Mouse (Mus musculus): ENCODE results near the gene Slc7a14.
"Not testable (repeated sequence)": the region's sequence is repeated elsewhere in the genome, so short reads cannot be mapped to it uniquely, and the experiment has no call there.

Gene Slc7a14

DNA sequence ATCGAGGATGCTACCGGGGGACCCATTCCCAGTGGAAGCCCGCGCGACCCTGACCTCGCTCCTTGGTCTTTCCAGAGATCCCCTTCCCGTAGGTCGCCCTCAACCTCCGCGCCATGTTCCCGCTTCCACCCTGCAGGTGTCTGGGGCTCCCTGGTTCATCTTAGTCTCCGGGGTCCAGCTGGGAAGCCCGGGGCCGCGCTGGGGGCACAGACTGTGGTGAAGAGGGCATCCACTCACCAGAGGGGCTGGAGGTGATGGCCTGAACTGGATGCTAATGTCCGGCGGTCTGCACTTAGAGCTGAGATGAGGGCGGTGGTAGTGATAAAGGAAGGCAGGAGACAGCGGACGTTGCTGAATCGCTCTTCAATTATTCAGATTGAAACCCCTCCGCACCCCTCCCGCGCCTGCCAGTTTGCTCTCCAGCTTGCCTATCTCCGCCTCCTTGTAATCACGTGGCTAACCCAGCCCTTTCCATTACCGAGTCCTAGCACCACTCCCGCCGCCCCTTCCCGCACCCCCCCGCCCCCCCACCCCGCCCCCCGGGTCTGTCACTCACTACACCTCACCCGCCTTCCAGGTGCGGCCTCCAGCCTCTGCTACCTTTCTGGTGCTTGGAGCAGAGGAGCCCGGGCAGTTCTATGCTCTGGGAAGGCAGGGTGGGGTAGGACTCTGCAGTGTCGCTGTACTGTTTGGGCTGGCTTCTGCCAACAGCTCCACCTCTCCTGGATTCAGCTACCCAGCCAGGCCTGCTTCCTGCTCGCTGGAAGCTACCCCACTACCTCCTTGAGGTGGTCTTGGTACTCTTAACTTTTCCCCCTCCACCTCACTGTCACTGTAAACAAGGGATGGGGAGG, at the start of gene Slc7a14:
Slc7a14 (minus strand) TSS at position 445 of the 854 bp plus-strand sequence.
- DNase-seq (ENCODE audit: low spot score), result no peak

GRCm38 (mm10) chr3:31346540-31346939, 36.4 kb upstream of the Slc7a14 start:
- DNase-seq (ENCODE audit: low spot score), result no peak

DNA sequence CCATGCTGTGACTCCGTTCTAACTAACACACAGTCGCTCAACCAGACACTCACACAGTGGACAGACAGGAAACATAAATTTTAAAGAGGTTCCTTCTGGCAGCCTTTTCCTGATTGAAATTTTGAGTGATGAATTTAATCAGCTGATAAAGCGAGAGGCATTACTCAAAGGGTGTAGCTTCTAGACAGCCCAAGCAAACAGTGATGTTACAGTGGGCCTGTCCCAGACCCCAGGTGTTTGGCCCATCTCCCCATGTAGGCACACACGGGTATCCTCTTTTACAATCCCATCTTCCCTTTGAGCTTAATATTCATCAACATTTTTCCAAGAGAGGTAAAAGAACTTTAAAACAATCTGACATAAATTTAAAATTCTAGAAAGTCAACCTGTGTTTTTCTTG, 35.6 kb upstream of the Slc7a14 start:
- no peak for DNase-seq (ENCODE audit: low spot score)

GRCm38 (mm10) chr3:31339236-31339635, 29.1 kb upstream of the Slc7a14 start:
- no peak for DNase-seq (ENCODE audit: low spot score)

GRCm38 (mm10) chr3:31328237-31328836, 18.2 kb upstream of the Slc7a14 start:
- no peak for DNase-seq (ENCODE audit: low spot score)

GRCm38 (mm10) chr3:31327791-31328190, 17.6 kb upstream of the Slc7a14 start:
- no peak for DNase-seq (ENCODE audit: low spot score)

- no peak for DNase-seq (ENCODE audit: low spot score)
These were observed 14.1 kb upstream of the Slc7a14 start for GRCm38 (mm10) chr3:31324231-31324654.

- DNase-seq (ENCODE audit: low spot score), result no peak
These were observed 726 bp downstream of the Slc7a14 start for GRCm38 (mm10) chr3:31309371-31309933.

GRCm38 (mm10) chr3:31308906-31309305, 1.3 kb downstream of the Slc7a14 start:
- peak; percentile 50 for DNase-seq (ENCODE audit: low spot score)

GRCm38 (mm10) chr3:31307936-31308335, 2.2 kb downstream of the Slc7a14 start:
- no peak for DNase-seq (ENCODE audit: low spot score)

DNA sequence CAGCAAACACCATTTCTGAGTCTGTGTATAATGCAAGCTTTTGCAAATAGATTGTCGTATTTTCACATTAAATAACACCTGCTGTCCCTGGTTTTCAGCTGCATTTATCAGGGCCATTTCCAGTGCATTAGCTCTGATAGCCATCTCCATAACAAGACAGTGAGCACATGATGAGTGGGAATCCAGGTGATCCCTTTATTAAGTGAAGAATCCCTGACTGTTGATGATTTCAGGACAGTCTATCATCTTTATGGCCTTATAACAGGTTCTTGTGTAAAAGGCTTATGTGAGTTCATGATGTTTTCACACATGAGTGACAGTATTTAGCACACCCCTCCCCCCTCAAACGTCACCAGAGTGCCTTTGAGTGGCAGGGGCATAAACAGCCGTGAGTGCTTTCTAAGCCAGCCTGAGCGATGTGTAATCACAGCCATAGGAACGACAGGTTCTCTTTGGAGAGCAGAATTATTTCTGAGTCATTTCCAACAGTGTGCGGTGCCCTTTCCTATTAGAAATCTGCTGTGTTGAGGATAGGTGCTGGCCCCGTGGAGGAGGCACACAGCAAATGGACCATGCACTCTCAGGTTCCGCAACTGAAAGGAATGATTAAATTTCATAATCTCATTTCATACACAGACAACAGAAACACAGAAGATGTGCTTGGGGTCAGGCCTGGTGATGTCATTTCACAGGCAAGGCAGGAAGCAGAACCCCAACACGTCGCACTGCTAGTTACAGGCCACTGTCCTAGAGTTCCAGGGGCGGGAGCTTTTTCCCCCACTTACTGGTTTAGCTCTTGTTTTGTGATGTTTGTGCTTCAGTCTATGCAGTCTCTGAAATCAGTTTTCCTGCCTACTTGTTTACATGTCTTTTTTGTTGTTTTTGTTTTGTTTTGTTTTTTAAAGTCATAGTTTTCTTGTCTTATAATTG, 18.2 kb downstream of the Slc7a14 start:
- DNase-seq (ENCODE audit: low spot score), result no peak

DNA sequence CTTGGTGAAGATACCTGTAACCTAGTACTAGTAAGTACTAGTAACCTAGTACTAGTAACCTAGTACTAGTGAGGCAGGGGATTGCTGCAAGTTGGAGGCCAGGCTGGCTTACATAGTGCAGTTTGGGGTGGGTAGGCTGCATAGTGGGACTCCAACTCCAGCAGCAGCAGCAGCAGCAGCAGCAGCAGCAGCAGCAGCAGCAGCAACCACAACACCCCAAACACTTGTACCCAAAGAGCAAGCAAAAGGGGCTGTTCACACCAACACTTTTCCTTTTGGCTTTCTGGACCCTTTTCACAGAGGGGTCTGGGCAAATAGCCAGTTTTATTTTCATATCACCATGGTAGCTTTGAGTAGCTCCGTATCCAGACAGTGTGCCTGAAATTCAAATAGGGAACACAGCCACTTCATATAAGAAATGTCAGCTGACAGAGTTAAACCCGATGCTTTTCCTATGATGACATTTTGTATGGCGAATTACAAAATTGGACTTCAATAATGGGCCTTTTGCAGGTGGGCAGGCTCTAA, 22.7 kb downstream of the Slc7a14 start:
- DNase-seq (ENCODE audit: low spot score), result no peak

DNA sequence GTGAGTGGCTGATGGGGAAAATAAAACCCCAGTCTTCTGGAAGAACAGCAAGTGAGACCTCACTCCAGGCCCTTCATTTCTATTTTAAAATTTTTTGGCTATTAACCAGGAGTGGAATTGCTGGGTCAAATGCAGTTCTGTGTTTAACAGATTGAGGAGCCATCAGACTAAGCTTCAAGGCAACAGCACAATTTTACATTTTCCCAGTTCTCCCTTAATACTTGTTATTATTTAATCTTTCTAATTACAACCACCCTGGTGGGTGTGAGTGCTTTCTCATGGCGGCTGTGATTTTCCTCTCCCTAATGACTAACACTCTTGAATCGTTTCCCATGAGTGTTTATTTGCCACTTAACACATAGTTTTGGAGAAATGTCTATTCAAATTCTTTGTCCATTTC, 29.1 kb downstream of the Slc7a14 start:
- no peak for DNase-seq (ENCODE audit: low spot score)

DNA sequence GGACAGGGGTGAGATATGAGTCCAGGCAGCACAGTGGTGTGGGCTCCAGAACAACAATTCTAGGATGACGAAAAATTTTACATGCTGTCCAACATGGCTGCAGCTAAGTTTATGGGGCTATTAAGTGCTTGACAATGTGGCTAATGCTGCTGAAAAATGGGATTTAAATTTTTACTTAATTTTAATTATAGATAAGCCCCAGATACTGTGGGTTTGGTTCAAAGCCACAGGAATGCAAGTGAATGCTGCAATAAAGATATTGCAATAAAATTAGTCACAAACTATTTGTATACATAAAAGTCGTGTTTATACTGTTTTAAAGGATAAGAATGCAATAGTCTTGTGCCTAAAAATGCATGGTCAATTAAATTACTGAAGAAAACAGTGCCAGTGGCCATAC, 35.3 kb downstream of the Slc7a14 start:
- no peak for DNase-seq (ENCODE audit: low spot score)

GRCm38 (mm10) chr3:31273247-31273646, 36.9 kb downstream of the Slc7a14 start:
- not testable (repeated sequence) for DNase-seq (ENCODE audit: low spot score)

DNA sequence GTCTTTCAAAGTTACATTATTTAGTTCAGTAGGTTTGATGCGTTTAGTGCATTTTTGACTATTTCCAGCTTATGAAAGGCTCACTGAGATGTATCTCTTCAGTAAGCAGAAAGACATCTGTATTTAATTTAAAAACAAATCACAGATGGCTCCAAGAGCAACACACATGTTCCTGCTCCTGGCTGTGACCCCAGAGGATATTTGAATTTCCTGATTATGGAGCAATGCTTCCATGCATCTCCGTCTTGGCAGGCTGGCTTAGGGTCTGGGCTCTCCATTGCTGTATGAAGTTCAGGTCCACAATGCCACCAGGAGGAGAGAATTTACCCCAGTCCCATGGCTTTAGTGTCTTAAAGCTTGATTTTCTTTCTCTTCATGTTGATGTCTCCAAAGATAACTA, 37.5 kb downstream of the Slc7a14 start:
- DNase-seq (ENCODE audit: low spot score), result no peak

GRCm38 (mm10) chr3:31269551-31270317, 40.4 kb downstream of the Slc7a14 start:
- no peak for DNase-seq (ENCODE audit: low spot score)

GRCm38 (mm10) chr3:31267921-31268320, 42.3 kb downstream of the Slc7a14 start:
- DNase-seq (ENCODE audit: low spot score), result no peak

- no peak for DNase-seq (ENCODE audit: low spot score)
These were observed 43.2 kb downstream of the Slc7a14 start for GRCm38 (mm10) chr3:31266941-31267340.

DNA sequence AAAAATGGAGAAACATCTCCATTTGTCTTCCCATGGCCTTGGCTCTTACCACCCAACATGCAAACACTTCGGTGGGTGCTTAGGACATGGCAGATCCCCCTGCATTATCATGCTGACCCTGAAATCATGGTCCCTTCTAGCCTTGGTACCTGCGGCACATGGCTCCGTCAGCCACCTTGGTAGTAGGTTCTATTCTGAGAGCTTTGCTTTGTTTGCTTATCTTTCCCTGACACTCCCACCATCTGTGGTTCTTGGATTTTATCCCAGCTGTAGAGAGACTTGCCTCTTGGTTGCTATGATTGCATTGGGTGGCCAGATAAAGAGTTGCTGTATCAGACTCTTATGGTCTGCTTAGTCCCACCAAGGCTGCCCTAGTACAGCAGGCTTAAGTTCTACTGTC, 46.6 kb downstream of the Slc7a14 start:
- DNase-seq (ENCODE audit: low spot score), result no peak

DNA sequence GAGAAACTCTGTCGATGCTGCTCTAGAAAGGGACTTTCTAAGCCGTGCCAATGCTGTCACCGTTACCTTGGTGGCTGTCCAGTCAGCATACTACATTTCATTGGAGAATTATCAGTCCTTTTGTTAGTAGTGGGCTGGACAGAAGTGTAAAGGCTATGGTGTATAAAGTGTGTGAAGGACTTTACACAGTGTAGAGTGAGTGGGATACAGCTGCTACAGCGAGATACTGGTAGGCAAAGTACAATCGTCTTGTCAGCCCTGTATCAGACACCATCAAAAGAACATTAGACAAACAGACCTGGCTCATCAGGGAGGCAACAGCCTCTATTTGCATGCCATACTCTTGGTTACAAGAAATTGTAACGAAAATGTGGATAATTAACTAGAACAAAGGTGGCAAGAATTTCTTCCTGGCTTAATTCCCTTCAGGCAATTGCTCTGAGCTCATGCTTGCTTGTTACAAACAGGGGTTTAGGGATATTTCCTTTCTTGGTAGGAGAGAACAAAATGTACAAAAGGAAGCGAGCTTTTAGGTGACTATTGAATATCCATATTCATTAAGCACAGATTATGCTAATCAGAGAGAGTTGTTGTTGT, 48.7 kb downstream of the Slc7a14 start:
- no peak for DNase-seq (ENCODE audit: low spot score)
